Mouse (Mus musculus) cortical plate, adult 2 months (tissue): ENCODE data around the gene Ebi3.
A peak's percentile ranks its signal among the peaks of the same experiment; 100 is the strongest.
"Not testable (repeated sequence)": the region's sequence is repeated elsewhere in the genome, so short reads cannot be mapped to it uniquely, and the experiment has no call there.

Source experiments
- CTCF ChIP-seq: fragments of 200-500 bp; IDR thresholded peaks from 2 replicates; pipeline ENCODE4 v1.5.1; 2011; ENCODE audit warnings: mild to moderate bottlenecking, control low read depth, low read length; ENCODE audit not compliant: insufficient read depth; ENCODE audit errors: extremely low read depth
- POLR2A ChIP-seq: fragments of 200-500 bp; IDR thresholded peaks from 2 replicates; pipeline ENCODE4 v1.6.1; 2011; ENCODE audit warnings: mild to moderate bottlenecking, low read length, control low read depth; ENCODE audit not compliant: insufficient read depth; ENCODE audit errors: extremely low read depth

GRCm38 (mm10) chr17:55944866-55945682 is 7.4 kb upstream of the Ebi3 start:
- peak; percentile 87 for TF ChIP-seq POLR2A
- not testable (repeated sequence) for TF ChIP-seq CTCF
